Mouse (Mus musculus) limb, embryonic 15.5 days (tissue): ENCODE results near the gene Col1a1. TPM values are rescaled to one million over a fixed set of nuclear protein-coding genes. Genes with fewer than 3 reads are reported as not detected.

Experiments
- ATAC-seq: fragments of 200-750 bp; cut with Nextera tagmentation; 2 replicates; pipeline ENCODE4 v1.8.0; 2017; ENCODE audit warnings: low read depth, moderate TSS enrichment; ENCODE audit not compliant: insufficient number of reproducible peaks, low FRiP score, low TSS enrichment
- H3K27ac ChIP-seq: fragments of 300-500 bp; sonication (generic); 2 replicates; pipeline ENCODE4 v1.5.1; 2015; ENCODE audit warnings: moderate library complexity, mild to moderate bottlenecking, inconsistent platforms
- H3K27me3 ChIP-seq: fragments of 300-500 bp; sonication (generic); 2 replicates; pipeline ENCODE4 v1.6.1; 2015; ENCODE audit warnings: inconsistent platforms
- H3K36me3 ChIP-seq: fragments of 300-500 bp; sonication (generic); 2 replicates; pipeline ENCODE4 v1.6.1; 2015; ENCODE audit warnings: inconsistent platforms
- H3K4me1 ChIP-seq: fragments of 300-500 bp; sonication (generic); 2 replicates; pipeline ENCODE4 v1.6.1; 2015; ENCODE audit warnings: inconsistent platforms
- H3K4me2 ChIP-seq: fragments of 300-500 bp; sonication (generic); 2 replicates; pipeline ENCODE4 v1.6.1; 2015; ENCODE audit warnings: mild to moderate bottlenecking, inconsistent platforms
- H3K4me3 ChIP-seq: fragments of 300-500 bp; sonication (generic); 2 replicates; pipeline ENCODE4 v1.5.1; 2015; ENCODE audit warnings: mild to moderate bottlenecking, inconsistent platforms
- H3K9ac ChIP-seq: fragments of 300-500 bp; sonication (generic); 2 replicates; pipeline ENCODE4 v1.6.1; 2015; ENCODE audit warnings: inconsistent platforms
- H3K9me3 ChIP-seq: fragments of 300-500 bp; sonication (generic); 2 replicates; pipeline ENCODE4 v1.6.1; 2016; ENCODE audit warnings: inconsistent platforms
- WGBS: fragments of 180-500 bp; shearing (Covaris S2); methylation state at CpG from one replicate; pipeline ENCODE4 v1.1.7; 2015; 5-methylcytosine and 5-hydroxymethylcytosine counted together
- polyA plus RNA-seq: library from polyadenylated mRNA; unstranded; fragments of >200 nt; fragmentation: Nextera tagmentation; extraction: Ambion mirVana; gene quantifications from 2 replicates; pipeline ENCODE4 v1.2.1, GENCODE M21; 2015

Col1a1 gene
- polyA plus RNA-seq, 1 experiment from 2014 or later = 4,882 TPM

GRCm38 (mm10) chr11:94920996-94921401 is 15.0 kb upstream of the Col1a1 start:
- Histone ChIP-seq H3K36me3 (no peaks in the 10 kb centered on the region), H3K4me1 (peaks cover 20% of the 10 kb centered on the region), H3K4me3 (no peak overlapping the region), H3K27me3 (no peaks in the 10 kb centered on the region), H3K9me3 (no peaks in the 10 kb centered on the region), H3K9ac (no peak overlapping the region), H3K4me2 (no peak overlapping the region), H3K27ac (no peak overlapping the region; the same call in 1 of the 2 replicates)
- WGBS = 25% methylated on average over 6 of the region's 6 CpGs
- ATAC-seq = no peak

GRCm38 (mm10) chr11:94924977-94925376 is 11.0 kb upstream of the Col1a1 start:
- H3K4me1 ChIP-seq = peaks cover 33% of the 10 kb centered on the region
- no peak overlapping the region for H3K9ac ChIP-seq
- no peaks in the 10 kb centered on the region for H3K9me3 ChIP-seq
- no peaks in the 10 kb centered on the region for H3K27me3 ChIP-seq
- 91% methylated on average over 4 of the region's 4 CpGs for WGBS
- H3K36me3 ChIP-seq = no peaks in the 10 kb centered on the region
- no peak overlapping the region for H3K4me2 ChIP-seq
- no peak for ATAC-seq
- no peak overlapping the region for H3K4me3 ChIP-seq
- no peak overlapping the region for H3K27ac ChIP-seq

- Histone ChIP-seq H3K4me3 (no peak overlapping the region), H3K27ac (no peak overlapping the region), H3K36me3 (no peaks in the 10 kb centered on the region), H3K4me1 (peaks cover 39% of the 10 kb centered on the region), H3K27me3 (no peaks in the 10 kb centered on the region), H3K9ac (no peak overlapping the region), H3K4me2 (no peak overlapping the region), H3K9me3 (no peaks in the 10 kb centered on the region)
- ATAC-seq = no peak
- WGBS = 55% methylated on average over 11 of the region's 11 CpGs
Measured at GRCm38 (mm10) chr11:94926431-94926830, 9.6 kb upstream of the Col1a1 start.

GRCm38 (mm10) chr11:94927771-94928291 is 8.2 kb upstream of the Col1a1 start:
- no peaks in the 10 kb centered on the region for H3K27me3 ChIP-seq
- H3K27ac ChIP-seq = peak overlapping the region; percentile 95
- no peak overlapping the region for H3K4me2 ChIP-seq
- H3K4me1 ChIP-seq = peaks cover 53% of the 10 kb centered on the region
- no peaks in the 10 kb centered on the region for H3K36me3 ChIP-seq
- 14% methylated on average over 5 of the region's 5 CpGs for WGBS
- no peaks in the 10 kb centered on the region for H3K9me3 ChIP-seq
- H3K4me3 ChIP-seq = no peak overlapping the region
- no peak overlapping the region for H3K9ac ChIP-seq
- ATAC-seq = no peak

GRCm38 (mm10) chr11:94928820-94929219 is 7.2 kb upstream of the Col1a1 start:
- 2% methylated on average over 13 of the region's 13 CpGs for WGBS
- H3K36me3 ChIP-seq = no peaks in the 10 kb centered on the region

GRCm38 (mm10) chr11:94929599-94929998 is 6.4 kb upstream of the Col1a1 start:
- Histone ChIP-seq H3K36me3 (no peaks in the 10 kb centered on the region), H3K4me1 (peaks cover 70% of the 10 kb centered on the region), H3K4me3 (no peak overlapping the region), H3K27me3 (no peaks in the 10 kb centered on the region), H3K27ac (peak overlapping the region; percentile 95), H3K4me2 (peak overlapping the region; percentile 39; the same call in 1 of the 2 replicates), H3K9ac (no peak overlapping the region), H3K9me3 (no peaks in the 10 kb centered on the region)
- 23% methylated on average over 9 of the region's 9 CpGs for WGBS
- no peak for ATAC-seq

More at GRCm38 (mm10) chr11:94928820-94929219, 7.2 kb upstream of the Col1a1 start:
- Histone ChIP-seq H3K9ac (0 out of 2 replicates have a peak overlapping the region, but pooled peaks have one; percentile 28), H3K9me3 (no peaks in the 10 kb centered on the region), H3K4me2 (peak overlapping the region; percentile 39), H3K27ac (peak overlapping the region; percentile 95), H3K4me3 (peak overlapping the region; percentile 15; the same call in 1 of the 2 replicates), H3K4me1 (peaks cover 62% of the 10 kb centered on the region), H3K27me3 (no peaks in the 10 kb centered on the region)
- peak; percentile 90 for ATAC-seq

- WGBS = 29% methylated on average over 4 of the region's 4 CpGs
- peak overlapping the region; percentile 95 for H3K27ac ChIP-seq
- H3K4me1 ChIP-seq = peaks cover 76% of the 10 kb centered on the region
- H3K9me3 ChIP-seq = no peaks in the 10 kb centered on the region
- no peak overlapping the region for H3K4me3 ChIP-seq
- ATAC-seq = no peak
- no peak overlapping the region for H3K9ac ChIP-seq
- no peak overlapping the region for H3K4me2 ChIP-seq
- H3K27me3 ChIP-seq = no peaks in the 10 kb centered on the region
- no peaks in the 10 kb centered on the region for H3K36me3 ChIP-seq
Measured at GRCm38 (mm10) chr11:94930151-94930550, 5.9 kb upstream of the Col1a1 start.

- Histone ChIP-seq H3K27ac (peak overlapping the region; percentile 97), H3K4me2 (peak overlapping the region; percentile 64; the same call in 1 of the 2 replicates), H3K4me3 (no peak overlapping the region), H3K27me3 (0 out of 2 replicates have a peak, but pooled peaks cover 12% of the 10 kb centered on the region), H3K9ac (no peak overlapping the region), H3K9me3 (no peaks in the 10 kb centered on the region), H3K4me1 (peaks cover 85% of the 10 kb centered on the region), H3K36me3 (peaks cover 9% of the 10 kb centered on the region; the same call in 1 of the 2 replicates)
- peak; percentile 49 for ATAC-seq
- WGBS = 3% methylated on average over 8 of the region's 8 CpGs
Measured at GRCm38 (mm10) chr11:94933584-94933983, 2.4 kb upstream of the Col1a1 start.

GRCm38 (mm10) chr11:94934526-94934925 is 1.5 kb upstream of the Col1a1 start:
- 0 out of 2 replicates have a peak, but pooled peaks cover 12% of the 10 kb centered on the region for H3K27me3 ChIP-seq
- peak overlapping the region; percentile 12; the same call in 1 of the 2 replicates for H3K9ac ChIP-seq
- H3K4me2 ChIP-seq = peak overlapping the region; percentile 64
- peaks cover 16% of the 10 kb centered on the region for H3K36me3 ChIP-seq
- no peaks in the 10 kb centered on the region for H3K9me3 ChIP-seq
- peaks cover 80% of the 10 kb centered on the region for H3K4me1 ChIP-seq
- H3K4me3 ChIP-seq = peak overlapping the region; percentile 61
- 5% methylated on average over 10 of the region's 11 CpGs for WGBS
- ATAC-seq = no peak
- H3K27ac ChIP-seq = peak overlapping the region; percentile 97

- H3K27me3 ChIP-seq = 0 out of 2 replicates have a peak, but pooled peaks cover 12% of the 10 kb centered on the region
- under 1% methylated on average over 17 of the region's 17 CpGs for WGBS
- peak overlapping the region; percentile 81 for H3K9ac ChIP-seq
- peak; percentile 43 for ATAC-seq
- H3K4me3 ChIP-seq = peak overlapping the region; percentile 61
- no peaks in the 10 kb centered on the region for H3K9me3 ChIP-seq
- H3K4me1 ChIP-seq = peaks cover 85% of the 10 kb centered on the region
- peak overlapping the region; percentile 64 for H3K4me2 ChIP-seq
- H3K27ac ChIP-seq = peak overlapping the region; percentile 97
- peaks cover 39% of the 10 kb centered on the region for H3K36me3 ChIP-seq
Measured at GRCm38 (mm10) chr11:94936851-94937295, 849 bp downstream of the Col1a1 start.

- H3K9ac ChIP-seq = peak overlapping the region; percentile 81
- peak overlapping the region; percentile 97 for H3K27ac ChIP-seq
- under 1% methylated on average over 18 of the region's 18 CpGs for WGBS
- H3K9me3 ChIP-seq = no peaks in the 10 kb centered on the region
- 0 out of 2 replicates have a peak, but pooled peaks cover 12% of the 10 kb centered on the region for H3K27me3 ChIP-seq
- H3K4me3 ChIP-seq = peak overlapping the region; percentile 61
- peaks cover 44% of the 10 kb centered on the region for H3K36me3 ChIP-seq
- ATAC-seq = peak; percentile 25
- peaks cover 85% of the 10 kb centered on the region for H3K4me1 ChIP-seq
- H3K4me2 ChIP-seq = peak overlapping the region; percentile 64
Measured at GRCm38 (mm10) chr11:94937335-94937781, 1.3 kb downstream of the Col1a1 start.

GRCm38 (mm10) chr11:94937787-94938186 is 1.8 kb downstream of the Col1a1 start:
- no peak for ATAC-seq
- Histone ChIP-seq H3K4me3 (peak overlapping the region; percentile 61), H3K27ac (peak overlapping the region; percentile 97), H3K27me3 (0 out of 2 replicates have a peak, but pooled peaks cover 12% of the 10 kb centered on the region), H3K4me2 (peak overlapping the region; percentile 64), H3K9me3 (no peaks in the 10 kb centered on the region), H3K4me1 (peaks cover 85% of the 10 kb centered on the region), H3K9ac (peak overlapping the region; percentile 81), H3K36me3 (peaks cover 49% of the 10 kb centered on the region)
- 3% methylated on average over 15 of the region's 15 CpGs for WGBS
